Mouse (Mus musculus): ENCODE measurements around the gene Rplp1.

The Rplp1 gene

GRCm38 (mm10) chr9:61877373-61878112 is 36.8 kb downstream of the Rplp1 start:
- DNase-seq (ENCODE audit: low spot score): no peak

- no peak for DNase-seq (ENCODE audit: low spot score)
Measured at GRCm38 (mm10) chr9:61873325-61873724, 41.0 kb downstream of the Rplp1 start.

- DNase-seq (ENCODE audit: low spot score): no peak
Measured at GRCm38 (mm10) chr9:61872246-61872941, 41.9 kb downstream of the Rplp1 start.

GRCm38 (mm10) chr9:61871839-61872238 is 42.5 kb downstream of the Rplp1 start:
- no peak for DNase-seq (ENCODE audit: low spot score)

GRCm38 (mm10) chr9:61867659-61868058 is 46.7 kb downstream of the Rplp1 start:
- DNase-seq (ENCODE audit: low spot score): no peak

Data from testis, postnatal 14 days (tissue).